8 mouse cellular contexts compared by ENCODE assay signal in genomic region chr5:134311894-134312411, GRCm38 (mm10). TPM values are rescaled to one million over a fixed set of nuclear protein-coding genes. Genes with fewer than 3 reads are reported as not detected.
DNase-seq lines count a peak whose midpoint lies in the region; ATAC-seq and TF ChIP-seq lines count a peak whose summit lies in the region.

No protein-coding gene starts in this region.

- H3K27me3 ChIP-seq in heart, embryonic 16.5 days (ENCODE audit: control insufficient read depth, insufficient read depth, low read length), result no peaks in the 10 kb centered on the region
- no peaks in the 10 kb centered on the region for H3K27me3 ChIP-seq in embryonic facial prominence, embryonic 12.5 days
- no peaks in the 10 kb centered on the region for H3K27me3 ChIP-seq in intestine, postnatal 0 days (replicated peaks; ENCODE audit: control insufficient read depth, insufficient read depth, low read length)
- no peaks in the 10 kb centered on the region for H3K27me3 ChIP-seq in midbrain, embryonic 15.5 days (replicated peaks)
- H3K27me3 ChIP-seq in thymus, adult 2 months (ENCODE audit: control insufficient read depth, insufficient read depth, low read length), result no peaks in the 10 kb centered on the region

- DNase-seq in heart, adult 9 months (ENCODE audit: low spot score in 2 of 2), result no peak
- DNase-seq in thymus, adult 2 months, result no peak
- no peak for DNase-seq in spleen, adult 18-20 months

- H3K4me3 ChIP-seq in heart, embryonic 16.5 days (ENCODE audit: low read length), result peak overlapping the region; percentile 94
- H3K4me3 ChIP-seq in embryonic facial prominence, embryonic 12.5 days, result peak overlapping the region; percentile 67
- H3K4me3 ChIP-seq in intestine, postnatal 0 days (ENCODE audit: low read depth, low read length), result no peak overlapping the region; the same call in 1 of the 2 replicates
- H3K4me3 ChIP-seq in midbrain, embryonic 15.5 days, result peak overlapping the region; percentile 82
- no peak overlapping the region for H3K4me3 ChIP-seq in thymus, adult 2 months (ENCODE audit: control insufficient read depth, insufficient read depth, low read length)

- H3K9ac ChIP-seq in heart, embryonic 16.5 days (ENCODE audit: low read length), result peak overlapping the region; percentile 100
- peak overlapping the region; percentile 36; the same call in 1 of the 2 replicates for H3K9ac ChIP-seq in embryonic facial prominence, embryonic 12.5 days
- no peak overlapping the region for H3K9ac ChIP-seq in intestine, postnatal 0 days (ENCODE audit: low read depth, low read length)
- no peak overlapping the region for H3K9ac ChIP-seq in midbrain, embryonic 15.5 days

- peaks cover 25% of the 10 kb centered on the region for H3K36me3 ChIP-seq in heart, embryonic 16.5 days (ENCODE audit: control insufficient read depth, insufficient read depth)
- H3K36me3 ChIP-seq in embryonic facial prominence, embryonic 12.5 days, result peaks cover 31% of the 10 kb centered on the region
- H3K36me3 ChIP-seq in intestine, postnatal 0 days (ENCODE audit: control insufficient read depth, insufficient read depth), result peaks cover 15% of the 10 kb centered on the region; the same call in 1 of the 2 replicates
- peaks cover 6% of the 10 kb centered on the region; the same call in 1 of the 2 replicates for H3K36me3 ChIP-seq in midbrain, embryonic 15.5 days (replicated peaks)
- 0 out of 2 replicates have a peak, but pooled peaks cover 3% of the 10 kb centered on the region for H3K36me3 ChIP-seq in thymus, adult 2 months (ENCODE audit: control insufficient read depth, insufficient read depth, low read length)

- peak overlapping the region; percentile 82 for H3K4me2 ChIP-seq in heart, embryonic 16.5 days (ENCODE audit: low read depth, low read length)
- peak overlapping the region; percentile 77 for H3K4me2 ChIP-seq in embryonic facial prominence, embryonic 12.5 days (replicated peaks)
- H3K4me2 ChIP-seq in intestine, postnatal 0 days (replicated peaks; ENCODE audit: low read depth), result peak overlapping the region; percentile 77
- H3K4me2 ChIP-seq in midbrain, embryonic 15.5 days, result peak overlapping the region; percentile 62

- TF ChIP-seq POLR2A in thymus, adult 2 months (IDR thresholded peaks at IDR 0.05; ENCODE audit: control insufficient read depth, extremely low read depth, insufficient read depth, low read length, poor library complexity), result no peak

- TF ChIP-seq CTCF in intestine, postnatal 0 days (IDR thresholded peaks at IDR 0.05; ENCODE audit: low read depth), result no peak
- TF ChIP-seq CTCF in thymus, adult 2 months (IDR thresholded peaks at IDR 0.05; ENCODE audit: borderline replicate concordance, control insufficient read depth, extremely low read depth, insufficient read depth, low read length, poor library complexity), result no peak

- H3K27ac ChIP-seq in heart, embryonic 16.5 days (ENCODE audit: low read length), result peak overlapping the region; percentile 47
- H3K27ac ChIP-seq in embryonic facial prominence, embryonic 12.5 days, result peak overlapping the region; percentile 46
- no peak overlapping the region for H3K27ac ChIP-seq in intestine, postnatal 0 days (ENCODE audit: low read depth, low read length)
- no peak overlapping the region for H3K27ac ChIP-seq in midbrain, embryonic 15.5 days
- no peak overlapping the region; the same call in 1 of the 2 replicates for H3K27ac ChIP-seq in thymus, adult 2 months (ENCODE audit: control insufficient read depth, insufficient read depth, low read length)

- H3K9me3 ChIP-seq in heart, embryonic 16.5 days (replicated peaks; ENCODE audit: control insufficient read depth, low read length), result no peaks in the 10 kb centered on the region
- no peaks in the 10 kb centered on the region for H3K9me3 ChIP-seq in embryonic facial prominence, embryonic 12.5 days
- H3K9me3 ChIP-seq in intestine, postnatal 0 days (ENCODE audit: control insufficient read depth), result no peaks in the 10 kb centered on the region
- no peaks in the 10 kb centered on the region for H3K9me3 ChIP-seq in midbrain, embryonic 15.5 days

- H3K4me1 ChIP-seq in heart, embryonic 16.5 days (ENCODE audit: control insufficient read depth, insufficient read depth, low read length), result peaks cover 30% of the 10 kb centered on the region
- H3K4me1 ChIP-seq in embryonic facial prominence, embryonic 12.5 days, result peaks cover 27% of the 10 kb centered on the region
- no peaks in the 10 kb centered on the region; the same call in 1 of the 2 replicates for H3K4me1 ChIP-seq in intestine, postnatal 0 days (replicated peaks; ENCODE audit: control insufficient read depth, insufficient read depth, low read length)
- peaks cover 42% of the 10 kb centered on the region for H3K4me1 ChIP-seq in midbrain, embryonic 15.5 days
- H3K4me1 ChIP-seq in thymus, adult 2 months (replicated peaks; ENCODE audit: control insufficient read depth, insufficient read depth, low read length), result peaks cover 23% of the 10 kb centered on the region

- no peak for ATAC-seq in heart, embryonic 16.5 days (replicated peaks; ENCODE audit: extremely low read depth, insufficient read depth, low FRiP score)
- ATAC-seq in embryonic facial prominence, embryonic 12.5 days (ENCODE audit: insufficient number of reproducible peaks, insufficient read depth, low FRiP score, low TSS enrichment), result no peak
- ATAC-seq in intestine, postnatal 0 days, result no peak
- no peak for ATAC-seq in midbrain, embryonic 15.5 days (replicated peaks)
- no peak for ATAC-seq in erythroid progenitor cell, adult 5-6 weeks (replicated peaks; ENCODE audit: low FRiP score, poor library complexity, severe bottlenecking)

- WGBS in heart, embryonic 16.5 days, result 79% methylated on average over 6 of the region's 6 CpGs
- 64% methylated on average over 6 of the region's 6 CpGs for WGBS in embryonic facial prominence, embryonic 12.5 days
- WGBS in intestine, postnatal 0 days, result 69% methylated on average over 6 of the region's 6 CpGs
- WGBS in midbrain, embryonic 15.5 days, result 79% methylated on average over 6 of the region's 6 CpGs
- WGBS in thymus, adult 2 months, result 73% methylated on average over 6 of the region's 6 CpGs

RNA-seq across cellular contexts. Expression of gene Gtf2i, which starts 2.6 kb away (rescaled TPM):
- polyA plus RNA-seq in heart, embryonic 16.5 days (2015; fragmentation: Nextera tagmentation; extraction: Ambion mirVana), result 116 and 132 TPM in 2 replicates
- 227 and 232 TPM in 2 replicates for polyA plus RNA-seq in embryonic facial prominence, embryonic 12.5 days (2016; fragmentation: Nextera tagmentation; extraction: Ambion mirVana)
- 53.4 and 62.6 TPM in 2 replicates for polyA plus RNA-seq in intestine, postnatal 0 days (2015; fragmentation: Nextera tagmentation; extraction: Ambion mirVana)
- 142 and 149 TPM in 2 replicates for polyA plus RNA-seq in midbrain, embryonic 15.5 days (2015; fragmentation: Nextera tagmentation; extraction: Ambion mirVana)
- 131 and 136 TPM in 2 replicates for polyA plus RNA-seq in thymus, adult 2 months (2012; rRNA removed)
- total RNA-seq in erythroid progenitor cell, adult 5-6 weeks (2015; ENCODE audit: low replicate concordance), result 20.2 and 37.3 TPM in 2 replicates
- total RNA-seq in erythroid progenitor cell, adult 5-6 weeks (2017; ENCODE audit: low replicate concordance), result 21.2 and 37.5 TPM in 2 replicates

Comparison
In these comparisons a context has a peak if more than half of its experiments do, and no peak if none do; other contexts are left out.
1. H3K27ac ChIP-seq: peak in heart, embryonic 16.5 days (single experiment) and embryonic facial prominence, embryonic 12.5 days (single experiment); none in intestine, postnatal 0 days (single experiment), midbrain, embryonic 15.5 days (single experiment) and thymus, adult 2 months (single experiment).
2. H3K4me3 ChIP-seq: peak in heart, embryonic 16.5 days (single experiment), embryonic facial prominence, embryonic 12.5 days (single experiment) and midbrain, embryonic 15.5 days (single experiment); none in intestine, postnatal 0 days (single experiment) and thymus, adult 2 months (single experiment).
3. H3K9ac ChIP-seq: peak in heart, embryonic 16.5 days (single experiment) and embryonic facial prominence, embryonic 12.5 days (single experiment); none in intestine, postnatal 0 days (single experiment) and midbrain, embryonic 15.5 days (single experiment).
4. Peak in every context shown above with its lines, with median percentiles within 50 percentile points of each other: H3K4me2 ChIP-seq.